Mouse (Mus musculus): Measurements from ENCODE around the gene Gm5737. TPM values are rescaled to one million over a fixed set of nuclear protein-coding genes. Genes with fewer than 3 reads are reported as not detected.

The Gm5737 gene
- total and polyA plus RNA-seq, 3 experiments = 0.34 to 0.70 TPM; not detected in 1

DNA sequence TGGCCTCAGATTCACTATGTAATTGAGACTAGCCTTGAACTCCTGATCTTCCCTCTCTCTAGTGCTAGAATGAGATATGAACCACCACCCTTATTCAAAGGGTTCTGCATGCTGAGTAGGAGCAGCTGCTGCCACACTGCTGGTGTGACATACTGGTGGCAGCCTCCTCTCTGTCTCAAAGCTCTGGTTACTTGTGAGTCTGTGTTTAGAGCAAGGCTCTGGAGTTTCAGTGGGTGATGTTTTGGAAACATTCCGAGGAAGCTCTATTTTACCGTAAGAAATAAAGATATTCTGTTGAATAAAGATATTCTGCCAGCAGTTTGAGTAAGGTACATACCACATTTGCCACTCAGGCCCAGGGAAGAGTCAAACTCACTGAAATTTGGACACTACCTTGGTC is 8.9 kb upstream of the Gm5737 start:
- intact Hi-C loops (cut with DNase I) = no loop called here
- Histone ChIP-seq H3K9ac (ENCODE audit: low read depth, low read length) (no peak overlapping the region), H3K27ac (no peak overlapping the region), H3K27me3 (ENCODE audit: control insufficient read depth, insufficient read depth, low read length) (no peaks in the 10 kb centered on the region), H3K4me3 (no peak overlapping the region), H3K79me2 (replicated peaks; ENCODE audit: control insufficient read depth, insufficient read depth, low read length) (no peaks in the 10 kb centered on the region), H3K4me1 (ENCODE audit: control insufficient read depth, insufficient read depth, low read length) (no peaks in the 10 kb centered on the region), H3K36me3 (ENCODE audit: control insufficient read depth, insufficient read depth, low read length) (no peaks in the 10 kb centered on the region)
- 93% methylated on average over 2 of the region's 2 CpGs for WGBS
- TF ChIP-seq CTCF (IDR thresholded peaks at IDR 0.05) (no peak), POLR2A (IDR thresholded peaks at IDR 0.05; ENCODE audit: insufficient read depth, low read depth, low read length) (no peak), EP300 (IDR thresholded peaks at IDR 0.05; ENCODE audit: insufficient read depth, low read depth, low read length) (no peak)
- DNase-seq = no peak

DNA sequence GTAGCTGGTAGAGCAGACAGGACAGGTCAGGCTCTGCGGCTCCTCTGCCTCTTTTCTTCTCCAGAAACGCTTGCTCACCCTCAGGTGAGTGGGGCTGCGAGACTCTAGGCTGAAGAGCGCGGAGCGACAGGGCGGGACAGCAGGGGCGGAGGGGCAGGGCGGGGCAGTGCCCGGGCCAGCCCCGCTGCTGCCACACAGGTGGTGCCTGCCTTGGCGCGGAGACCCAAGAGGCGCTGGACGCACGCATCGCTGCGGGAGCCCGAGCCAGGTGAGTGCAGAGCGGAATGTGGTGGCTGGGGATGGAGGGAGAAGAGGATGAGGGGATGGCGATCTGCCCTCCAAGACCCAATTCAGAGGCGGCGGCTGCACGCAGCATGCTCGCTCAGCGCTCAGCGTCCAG is 2.5 kb upstream of the Gm5737 start:
- no peak for DNase-seq
- intact Hi-C loops (cut with DNase I) = no loop called here
- Histone ChIP-seq H3K36me3 (ENCODE audit: control insufficient read depth, insufficient read depth, low read length) (no peaks in the 10 kb centered on the region), H3K4me1 (ENCODE audit: control insufficient read depth, insufficient read depth, low read length) (no peaks in the 10 kb centered on the region), H3K79me2 (replicated peaks; ENCODE audit: control insufficient read depth, insufficient read depth, low read length) (no peaks in the 10 kb centered on the region), H3K9ac (ENCODE audit: low read depth, low read length) (no peak overlapping the region), H3K27ac (no peak overlapping the region), H3K27me3 (ENCODE audit: control insufficient read depth, insufficient read depth, low read length) (peaks cover 2% of the 10 kb centered on the region; the same call in 1 of the 2 replicates), H3K4me3 (no peak overlapping the region)
- TF ChIP-seq CTCF (IDR thresholded peaks at IDR 0.05) = no peak
- no peak for TF ChIP-seq POLR2A (IDR thresholded peaks at IDR 0.05; ENCODE audit: insufficient read depth, low read depth, low read length)
- TF ChIP-seq EP300 (IDR thresholded peaks at IDR 0.05; ENCODE audit: insufficient read depth, low read depth, low read length) = no peak
- WGBS = 11% methylated on average over 27 of the region's 27 CpGs

DNA sequence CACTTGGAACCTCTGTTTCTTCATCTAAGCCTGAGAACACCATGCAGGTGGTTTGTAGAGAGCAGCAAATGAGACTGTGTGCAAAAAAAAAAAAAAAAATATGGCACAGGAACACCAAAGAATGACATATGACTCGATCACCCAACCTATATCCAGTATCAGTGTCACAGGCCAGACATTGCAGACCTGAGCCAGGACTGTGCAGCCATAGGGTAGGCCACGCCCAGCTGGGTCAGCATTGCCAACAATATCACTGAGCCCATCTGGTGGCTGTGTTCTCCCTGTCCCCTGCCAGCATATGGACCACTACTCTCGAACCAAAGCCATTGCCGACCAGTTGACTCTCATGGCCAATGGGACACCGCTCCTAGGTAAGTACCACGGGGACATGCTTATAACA is 5.4 kb downstream of the Gm5737 start:
- TF ChIP-seq POLR2A (IDR thresholded peaks at IDR 0.05; ENCODE audit: insufficient read depth, low read depth, low read length) (no peak), CTCF (IDR thresholded peaks at IDR 0.05) (no peak)
- Histone ChIP-seq H3K27me3 (ENCODE audit: control insufficient read depth, insufficient read depth, low read length) (no peaks in the 10 kb centered on the region), H3K79me2 (replicated peaks; ENCODE audit: control insufficient read depth, insufficient read depth, low read length) (no peaks in the 10 kb centered on the region), H3K4me3 (no peak overlapping the region), H3K9ac (ENCODE audit: low read depth, low read length) (no peak overlapping the region), H3K27ac (no peak overlapping the region), H3K36me3 (ENCODE audit: control insufficient read depth, insufficient read depth, low read length) (no peaks in the 10 kb centered on the region), H3K4me1 (ENCODE audit: control insufficient read depth, insufficient read depth, low read length) (no peaks in the 10 kb centered on the region)
- intact Hi-C loops (cut with DNase I) = no loop called here
- WGBS = 85% methylated on average over 6 of the region's 6 CpGs
- no peak for DNase-seq

GRCm38 (mm10) chr7:120819386-120819785 is 7.2 kb downstream of the Gm5737 start:
- H3K9ac ChIP-seq (ENCODE audit: low read depth, low read length) = no peak overlapping the region
- no peaks in the 10 kb centered on the region for H3K79me2 ChIP-seq (replicated peaks; ENCODE audit: control insufficient read depth, insufficient read depth, low read length)
- H3K4me1 ChIP-seq (ENCODE audit: control insufficient read depth, insufficient read depth, low read length) = no peaks in the 10 kb centered on the region
- 54% methylated on average over 4 of the region's 4 CpGs for WGBS
- 0 out of 2 replicates have a peak, but pooled peaks have one; percentile 12 for TF ChIP-seq EP300 (IDR thresholded peaks at IDR 0.05; ENCODE audit: insufficient read depth, low read depth, low read length)
- TF ChIP-seq POLR2A (IDR thresholded peaks at IDR 0.05; ENCODE audit: insufficient read depth, low read depth, low read length) = no peak
- TF ChIP-seq CTCF (IDR thresholded peaks at IDR 0.05) = no peak
- H3K27me3 ChIP-seq (ENCODE audit: control insufficient read depth, insufficient read depth, low read length) = no peaks in the 10 kb centered on the region
- no peak overlapping the region for H3K4me3 ChIP-seq
- intact Hi-C loops (cut with DNase I) = no loop called here
- DNase-seq = no peak
- H3K36me3 ChIP-seq (ENCODE audit: control insufficient read depth, insufficient read depth, low read length) = no peaks in the 10 kb centered on the region
- no peak overlapping the region for H3K27ac ChIP-seq

GRCm38 (mm10) chr7:120823248-120823647 is 11.1 kb downstream of the Gm5737 start:
- intact Hi-C loops (cut with DNase I) = loop anchor here (1.0 to 5.0 kb wide), 3 partner anchors 68 to 191 kb away; partner anchors contain the start of gene Pdzd9
- peak; percentile 95; the same call in 1 of the 2 replicates for TF ChIP-seq CTCF (IDR thresholded peaks at IDR 0.05)
- no peak for TF ChIP-seq POLR2A (IDR thresholded peaks at IDR 0.05; ENCODE audit: insufficient read depth, low read depth, low read length)
- 0 out of 2 replicates have a peak, but pooled peaks have one; percentile 59 for TF ChIP-seq EP300 (IDR thresholded peaks at IDR 0.05; ENCODE audit: insufficient read depth, low read depth, low read length)
- peak; percentile 59 to 73 for DNase-seq
- H3K4me1 ChIP-seq (ENCODE audit: control insufficient read depth, insufficient read depth, low read length) = no peaks in the 10 kb centered on the region
- WGBS = 22% methylated on average over 5 of the region's 5 CpGs
- no peak overlapping the region for H3K27ac ChIP-seq
- no peak overlapping the region for H3K9ac ChIP-seq (ENCODE audit: low read depth, low read length)
- no peaks in the 10 kb centered on the region for H3K36me3 ChIP-seq (ENCODE audit: control insufficient read depth, insufficient read depth, low read length)
- H3K27me3 ChIP-seq (ENCODE audit: control insufficient read depth, insufficient read depth, low read length) = no peaks in the 10 kb centered on the region
- no peak overlapping the region for H3K4me3 ChIP-seq
- no peaks in the 10 kb centered on the region for H3K79me2 ChIP-seq (replicated peaks; ENCODE audit: control insufficient read depth, insufficient read depth, low read length)

- TF ChIP-seq EP300 (IDR thresholded peaks at IDR 0.05; ENCODE audit: insufficient read depth, low read depth, low read length) (no peak), POLR2A (IDR thresholded peaks at IDR 0.05; ENCODE audit: insufficient read depth, low read depth, low read length) (no peak), CTCF (IDR thresholded peaks at IDR 0.05) (no peak)
- Histone ChIP-seq H3K9ac (ENCODE audit: low read depth, low read length) (no peak overlapping the region), H3K4me1 (ENCODE audit: control insufficient read depth, insufficient read depth, low read length) (peaks cover 2% of the 10 kb centered on the region; the same call in 1 of the 2 replicates)
Measured at GRCm38 (mm10) chr7:120825097-120825496, 12.9 kb downstream of the Gm5737 start.

More at GRCm38 (mm10) chr7:120825097-120825496, 12.9 kb downstream of the Gm5737 start:
- intact Hi-C loops (cut with DNase I) = no loop called here
- Histone ChIP-seq H3K36me3 (ENCODE audit: control insufficient read depth, insufficient read depth, low read length) (no peaks in the 10 kb centered on the region), H3K79me2 (replicated peaks; ENCODE audit: control insufficient read depth, insufficient read depth, low read length) (no peaks in the 10 kb centered on the region), H3K4me3 (no peak overlapping the region), H3K27ac (no peak overlapping the region), H3K27me3 (ENCODE audit: control insufficient read depth, insufficient read depth, low read length) (no peaks in the 10 kb centered on the region)
- 60% methylated on average over 2 of the region's 2 CpGs for WGBS
- DNase-seq = no peak
